Mouse (Mus musculus) olfactory bulb, adult 2 months (tissue): Measurements from ENCODE around the gene N4bp1. TPM values are rescaled to one million over a fixed set of nuclear protein-coding genes. Genes with fewer than 3 reads are reported as not detected.

Experiments used
- H3K27ac ChIP-seq: fragments of 200-500 bp; 2 replicates; pipeline ENCODE4 v1.5.1; 2012; ENCODE audit warnings: low read depth, low read length; ENCODE audit not compliant: insufficient read depth
- H3K4me1 ChIP-seq: fragments of 200-500 bp; 2 replicates; pipeline ENCODE4 v1.6.1; 2012; ENCODE audit warnings: low read length; ENCODE audit not compliant: control insufficient read depth, insufficient read depth
- H3K4me3 ChIP-seq: fragments of 200-500 bp; 2 replicates; pipeline ENCODE4 v1.5.1; 2012; ENCODE audit warnings: mild to moderate bottlenecking, low read depth, low read length, moderate library complexity; ENCODE audit not compliant: insufficient read depth
- CTCF ChIP-seq: fragments of 200-500 bp; IDR thresholded peaks from 2 replicates; pipeline ENCODE4 v1.5.1; 2012; ENCODE audit warnings: low read depth, mild to moderate bottlenecking, low read length, moderate library complexity; ENCODE audit not compliant: insufficient read depth
- POLR2A ChIP-seq: fragments of 200-500 bp; IDR thresholded peaks from 2 replicates; pipeline ENCODE4 v1.6.1; 2012; ENCODE audit warnings: mild to moderate bottlenecking, low read depth, low read length, moderate library complexity; ENCODE audit not compliant: insufficient read depth
- WGBS: fragments of 180-500 bp; shearing (Covaris S2); methylation state at CpG from one replicate; pipeline ENCODE4 v1.1.7; 2018; 5-methylcytosine and 5-hydroxymethylcytosine counted together
- polyA plus RNA-seq: library from polyadenylated mRNA; stranded (reverse); fragments of >200 nt; gene quantifications from 2 replicates; pipeline ENCODE4 v1.2.4, GENCODE M21; 2012; ENCODE audit warnings: low replicate concordance; ENCODE audit not compliant: missing spikeins, insufficient read depth, insufficient read length

N4bp1 gene
- polyA plus RNA-seq, 1 experiment = not detected

DNA sequence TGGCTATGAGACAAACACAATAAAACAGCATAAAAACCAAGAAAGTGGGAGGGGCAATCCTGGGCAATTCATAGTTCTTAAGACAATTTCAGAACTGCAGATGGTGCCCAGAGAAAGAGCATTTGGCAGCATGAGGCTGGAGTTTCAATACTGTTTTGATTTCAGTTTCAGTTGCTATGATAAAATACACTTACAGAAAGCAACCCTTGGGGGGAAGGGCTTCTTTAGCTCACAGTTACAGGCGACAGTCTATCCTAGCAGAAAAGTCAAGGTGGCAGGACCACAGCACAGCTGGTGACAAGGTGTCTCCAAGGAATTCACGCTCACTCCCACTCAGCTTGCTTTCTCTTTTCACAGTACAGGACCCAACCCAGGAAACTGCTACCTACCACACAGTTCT, 14.3 kb downstream of the N4bp1 start:
- WGBS = 71% methylated on average over 2 of the region's 2 CpGs
- no peak for TF ChIP-seq POLR2A
- no peak for TF ChIP-seq CTCF
- Histone ChIP-seq H3K27ac (no peak overlapping the region), H3K4me3 (no peak overlapping the region), H3K4me1 (peaks cover 9% of the 10 kb centered on the region)

DNA sequence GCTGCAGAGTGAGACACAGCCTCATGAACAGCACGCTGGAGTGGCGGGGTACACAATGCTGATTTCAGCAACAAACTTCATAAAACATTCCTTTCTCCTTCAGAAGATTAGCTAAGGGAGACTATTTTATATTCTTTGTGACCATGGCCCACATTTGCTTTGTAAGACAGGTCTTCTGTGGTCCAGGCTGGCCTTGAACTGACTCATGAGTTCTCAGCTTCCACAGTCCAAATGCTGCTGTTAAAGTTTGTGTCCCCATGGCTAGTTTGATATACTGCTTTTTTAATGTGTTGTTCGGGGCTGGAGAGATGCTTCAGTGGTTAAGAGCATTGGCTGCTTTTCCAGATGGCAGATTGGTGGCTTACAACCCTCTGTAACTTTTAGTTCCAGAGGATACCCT, 17.0 kb downstream of the N4bp1 start:
- TF ChIP-seq CTCF (no peak), POLR2A (no peak)
- 91% methylated on average over 3 of the region's 3 CpGs for WGBS
- no peak overlapping the region for H3K27ac ChIP-seq
- H3K4me1 ChIP-seq = peaks cover 7% of the 10 kb centered on the region
- no peak overlapping the region for H3K4me3 ChIP-seq

DNA sequence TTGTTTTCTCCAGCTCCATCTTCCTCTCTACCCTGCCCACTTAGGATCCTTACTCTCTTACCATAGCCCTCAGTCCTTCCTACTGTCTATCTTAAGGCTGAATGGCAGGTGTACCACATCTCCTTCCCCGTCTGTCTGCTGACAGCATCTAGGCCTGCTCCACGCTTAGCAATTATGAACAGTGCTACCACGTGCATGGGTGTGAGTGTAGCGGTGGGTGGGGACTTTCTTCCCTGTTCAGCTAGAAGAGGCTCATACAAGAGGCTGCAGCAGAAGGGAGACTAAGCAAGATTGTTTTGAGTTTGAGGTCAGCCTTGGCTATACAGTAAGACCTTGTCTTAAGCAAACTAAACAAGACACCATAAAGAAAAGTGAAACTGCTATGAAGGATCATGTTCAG, 20.3 kb downstream of the N4bp1 start:
- no peak for TF ChIP-seq POLR2A
- no peak for TF ChIP-seq CTCF
- Histone ChIP-seq H3K4me1 (peaks cover 16% of the 10 kb centered on the region), H3K4me3 (no peak overlapping the region), H3K27ac (no peak overlapping the region)
- WGBS = 54% methylated on average over 4 of the region's 4 CpGs

DNA sequence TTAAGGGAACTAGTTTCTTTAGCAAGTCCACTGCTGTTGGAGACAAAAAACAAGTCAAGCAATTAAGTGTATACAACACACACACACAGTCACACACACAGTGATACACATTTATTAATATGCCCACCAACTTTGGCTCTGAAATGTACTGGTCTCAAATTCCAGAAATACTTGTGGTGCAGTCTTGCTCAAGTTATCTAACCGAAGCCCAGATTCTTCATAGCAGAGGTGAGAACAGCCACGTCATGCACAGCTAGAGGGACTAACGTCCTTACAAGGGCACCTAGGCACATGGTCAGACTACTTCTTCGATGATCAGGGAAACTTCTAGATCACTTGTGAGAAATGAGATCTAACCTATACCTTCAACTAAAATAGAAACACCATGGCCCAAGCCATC, 22.2 kb downstream of the N4bp1 start:
- 86% methylated on average over 4 of the region's 4 CpGs for WGBS
- no peak overlapping the region for H3K27ac ChIP-seq

DNA sequence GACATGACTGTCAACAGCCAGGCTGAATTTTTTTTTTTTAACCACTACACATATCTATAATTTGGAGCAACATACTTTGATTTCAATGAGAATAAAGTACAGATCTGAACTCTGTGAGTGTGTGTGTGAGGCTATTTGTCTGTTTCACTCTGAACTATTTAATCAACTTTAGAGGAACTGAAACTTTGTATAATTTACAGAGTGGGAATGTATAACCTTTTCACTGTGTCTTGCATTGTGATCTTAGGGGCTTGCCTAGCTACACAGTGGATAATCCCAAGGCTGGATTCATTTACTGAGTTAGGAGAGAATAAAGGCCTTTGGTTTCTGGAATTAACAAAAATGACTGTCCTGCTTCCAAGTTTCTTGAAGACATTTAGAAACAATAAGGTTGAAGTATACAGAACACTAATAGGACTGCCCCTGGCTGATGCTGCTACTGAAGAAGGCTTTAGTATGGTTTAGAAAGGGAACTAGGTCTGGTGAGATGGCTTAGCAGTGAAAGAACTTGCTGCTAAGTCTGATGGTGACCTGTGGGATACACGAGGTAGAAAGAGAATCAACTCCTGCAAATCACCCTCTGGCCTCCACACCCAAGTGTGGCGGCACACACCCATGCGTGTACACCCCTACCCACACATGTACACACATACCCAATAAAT, 22.8 kb downstream of the N4bp1 start:
- 72% methylated on average over 3 of the region's 3 CpGs for whole genome bisulfite sequencing

More for the DNA sequence above, 22.2 kb downstream of the N4bp1 start:
- Histone ChIP-seq H3K4me3 (no peak overlapping the region), H3K4me1 (peaks cover 19% of the 10 kb centered on the region)
- TF ChIP-seq POLR2A (no peak), CTCF (no peak)

DNA sequence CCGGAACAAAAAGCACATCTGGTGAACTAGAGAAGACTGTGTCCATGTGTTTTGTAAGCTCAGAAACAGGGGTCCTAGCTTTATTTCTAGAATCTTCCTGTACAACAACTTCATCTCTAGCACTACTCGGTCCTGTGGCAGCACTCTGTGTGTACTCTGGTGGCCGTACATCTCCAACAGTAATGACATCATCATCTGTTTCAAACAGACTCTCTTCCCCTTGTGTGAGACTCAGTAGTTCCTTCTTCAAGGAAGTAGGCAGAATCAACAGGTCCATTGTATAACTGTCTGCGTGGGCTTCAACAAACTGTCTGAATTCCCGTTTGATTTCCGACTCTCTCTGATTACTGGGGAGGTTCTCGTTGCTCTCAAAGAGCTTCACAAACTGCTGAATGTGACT, 23.5 kb downstream of the N4bp1 start:
- Histone ChIP-seq H3K27ac (no peak overlapping the region), H3K4me1 (peaks cover 21% of the 10 kb centered on the region), H3K4me3 (no peak overlapping the region)
- 44% methylated on average over 7 of the region's 7 CpGs for WGBS
- TF ChIP-seq CTCF (no peak), POLR2A (no peak)

More for the DNA sequence above, 22.8 kb downstream of the N4bp1 start:
- Histone ChIP-seq H3K27ac (no peak overlapping the region), H3K4me1 (peaks cover 22% of the 10 kb centered on the region), H3K4me3 (no peak overlapping the region)
- TF ChIP-seq CTCF (no peak), POLR2A (no peak)

DNA sequence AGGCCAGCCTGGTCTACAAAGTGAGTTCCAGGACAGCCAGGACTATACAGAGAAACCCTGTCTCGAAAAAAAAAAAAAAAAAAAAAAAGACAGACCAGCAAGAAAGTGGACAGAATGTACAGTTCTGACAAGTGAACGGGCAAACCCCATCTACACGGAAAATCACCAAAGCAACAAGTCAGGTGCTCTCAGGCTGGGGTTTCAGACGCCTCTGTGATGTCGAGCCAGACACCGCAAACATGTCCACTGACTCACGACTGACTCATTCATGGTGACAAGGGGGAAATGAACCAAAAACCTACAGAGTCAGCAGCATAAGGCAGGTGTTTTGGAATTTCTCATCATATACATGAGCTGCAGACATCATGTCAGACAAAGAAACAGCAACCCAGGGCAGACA, 28.8 kb downstream of the N4bp1 start:
- peaks cover 23% of the 10 kb centered on the region for H3K4me1 ChIP-seq
- no peak overlapping the region for H3K4me3 ChIP-seq
- TF ChIP-seq CTCF = no peak
- TF ChIP-seq POLR2A = no peak
- 48% methylated on average over 7 of the region's 7 CpGs for WGBS
- H3K27ac ChIP-seq = no peak overlapping the region

DNA sequence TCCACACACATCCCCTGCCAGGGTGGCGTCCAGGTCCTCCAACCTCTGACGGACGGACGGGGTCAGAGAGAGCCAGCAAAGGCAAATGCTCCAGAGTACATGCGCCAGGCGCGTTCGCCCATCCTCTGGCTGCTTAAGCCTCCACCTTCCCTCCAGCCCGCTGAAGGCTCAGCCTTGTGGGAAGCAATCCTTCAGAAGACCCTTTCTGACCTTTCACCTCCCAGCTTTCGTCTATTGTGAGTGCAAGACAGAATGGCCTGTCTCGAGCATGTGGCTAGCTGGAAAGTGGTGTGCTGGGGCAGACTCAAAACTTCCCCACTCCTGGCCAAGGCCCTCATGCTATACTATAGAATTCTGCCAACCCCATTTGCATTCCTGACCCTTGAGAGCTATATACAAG, 30.4 kb downstream of the N4bp1 start:
- H3K4me1 ChIP-seq = peaks cover 16% of the 10 kb centered on the region
- TF ChIP-seq POLR2A (no peak), CTCF (no peak)
- H3K27ac ChIP-seq = no peak overlapping the region
- H3K4me3 ChIP-seq = no peak overlapping the region
- 73% methylated on average over 11 of the region's 11 CpGs for WGBS

DNA sequence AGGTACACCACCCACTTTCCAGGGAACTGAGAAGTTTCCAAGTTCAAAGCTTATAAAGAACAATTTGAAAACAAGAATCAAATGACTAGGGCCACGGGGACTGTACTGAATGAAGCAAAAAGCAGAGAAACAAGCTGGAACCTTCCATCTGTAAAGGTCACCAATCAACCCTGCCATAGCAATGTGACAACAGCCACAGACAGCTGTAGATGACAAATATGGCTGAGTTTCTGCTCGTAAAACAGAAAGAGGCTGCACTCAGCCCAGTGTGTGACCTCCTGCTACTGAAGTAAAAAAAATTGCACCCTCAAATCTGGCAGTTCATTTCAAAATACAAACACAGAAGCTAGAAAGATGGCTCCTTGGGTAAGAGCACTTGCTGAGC, 31.1 kb downstream of the N4bp1 start:
- TF ChIP-seq CTCF (no peak), POLR2A (no peak)
- Histone ChIP-seq H3K27ac (no peak overlapping the region), H3K4me1 (peaks cover 18% of the 10 kb centered on the region), H3K4me3 (no peak overlapping the region)
- WGBS = 74% methylated on average over 2 of the region's 2 CpGs

DNA sequence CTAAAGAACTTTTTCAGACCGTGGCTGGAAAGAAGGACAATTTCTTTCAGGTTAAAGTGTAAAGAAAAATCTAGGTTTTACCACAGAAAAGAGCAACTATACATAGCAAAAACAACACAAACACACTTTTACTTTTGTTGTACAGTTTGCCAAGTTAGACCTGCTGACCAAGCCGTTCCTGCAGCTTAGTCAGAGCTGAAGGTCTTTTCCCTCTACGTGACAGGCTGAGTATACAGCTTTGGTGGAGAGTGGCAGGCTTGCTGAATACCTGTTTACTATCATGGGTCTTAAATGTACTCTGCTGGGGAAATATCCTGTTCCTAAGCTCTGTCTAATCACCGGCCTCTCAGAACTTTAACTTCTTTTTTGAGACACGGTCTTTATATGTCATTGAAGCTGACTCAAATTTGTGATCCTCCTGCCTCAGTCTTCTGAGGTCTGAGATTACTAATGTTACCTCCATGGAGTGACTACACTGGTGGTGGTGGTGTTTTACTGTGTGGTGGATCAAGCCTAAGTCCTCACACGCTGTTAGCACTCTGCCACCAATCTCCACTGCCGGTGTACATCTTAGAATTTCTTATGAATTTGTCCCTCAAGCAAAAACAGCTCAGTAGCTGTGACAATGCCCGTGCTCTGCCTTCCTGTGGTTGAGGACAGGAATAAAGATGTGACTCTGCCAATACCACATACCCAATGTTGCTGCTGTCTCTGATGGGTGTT, 31.6 kb downstream of the N4bp1 start:
- no peak overlapping the region for H3K4me3 ChIP-seq
- peaks cover 18% of the 10 kb centered on the region for H3K4me1 ChIP-seq
- no peak for TF ChIP-seq CTCF
- TF ChIP-seq POLR2A = no peak
- 80% methylated on average over 8 of the region's 8 CpGs for WGBS
- H3K27ac ChIP-seq = no peak overlapping the region
